Mouse (Mus musculus) layer of hippocampus, adult 2 months (tissue): ENCODE data around the gene Pde7b. TPM values are rescaled to one million over a fixed set of nuclear protein-coding genes. Genes with fewer than 3 reads are reported as not detected.
"Not testable (repeated sequence)": the region's sequence is repeated elsewhere in the genome, so short reads cannot be mapped to it uniquely, and the experiment has no call there.

Experiments
- DNase-seq, 2 experiments: peaks; one replicate each; pipeline ENCODE4 v3.0.0; 2022; ENCODE audit warnings: low spot score in 2 of 2
- H3K27ac ChIP-seq: fragments of 200-600 bp; 2 replicates; pipeline ENCODE4 v1.8.1; 2022
- H3K4me3 ChIP-seq: fragments of 200-600 bp; 2 replicates; pipeline ENCODE4 v1.8.1; 2022; ENCODE audit warnings: mild to moderate bottlenecking
- CTCF ChIP-seq: fragments of 200-600 bp; conservative IDR thresholded peaks from 2 replicates; pipeline ENCODE4 v1.8.1; 2022; ENCODE audit warnings: antibody characterized with exemption, mild to moderate bottlenecking, moderate library complexity
- total RNA-seq, 2 experiments: library from RNA; stranded (reverse); gene quantifications; 2 replicates each; pipeline ENCODE4 v1.2.3; 2021

Pde7b gene
- total RNA-seq, 2 experiments from 2014 or later, result 27.6 to 27.8 TPM

GRCm38 (mm10) chr10:20548833-20549710, 175.8 kb downstream of the Pde7b start:
- Histone ChIP-seq H3K27ac (peak overlapping the region; percentile 83), H3K4me3 (no peak overlapping the region; the same call in 1 of the 2 replicates)
- TF ChIP-seq CTCF, result no peak
- no peak for DNase-seq

- TF ChIP-seq CTCF, result peak; percentile 71
- H3K4me3 ChIP-seq, result peak overlapping the region; percentile 53
- DNase-seq, result peak; percentile 26 to 36
- H3K27ac ChIP-seq, result peak overlapping the region; percentile 83
Observed at GRCm38 (mm10) chr10:20547951-20548551, 176.8 kb downstream of the Pde7b start.

DNA sequence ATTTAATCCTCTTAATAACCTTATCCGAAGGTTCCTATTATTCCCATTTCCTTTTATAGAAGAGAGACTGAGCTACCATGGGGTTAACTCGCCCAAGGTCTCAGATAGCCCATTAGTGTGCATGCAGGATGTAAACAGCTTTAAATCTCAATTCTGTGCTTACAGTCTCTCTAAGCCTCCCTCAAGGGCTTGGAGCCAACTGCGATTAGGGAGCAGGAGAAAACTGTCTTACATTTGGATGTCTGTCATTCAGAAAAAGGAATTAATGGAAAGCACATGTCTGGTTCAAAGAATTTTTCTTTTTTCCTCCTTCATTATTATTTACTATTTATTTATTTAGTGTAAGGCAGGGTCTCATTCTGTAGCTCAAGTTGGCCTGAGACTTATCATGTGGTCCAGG, 181.8 kb downstream of the Pde7b start:
- no peak for DNase-seq
- TF ChIP-seq CTCF, result no peak
- no peak overlapping the region for H3K4me3 ChIP-seq
- no peak overlapping the region for H3K27ac ChIP-seq

GRCm38 (mm10) chr10:20533811-20534210, 191.1 kb downstream of the Pde7b start:
- DNase-seq, result no peak
- Histone ChIP-seq H3K27ac (no peak overlapping the region), H3K4me3 (no peak overlapping the region)
- no peak for TF ChIP-seq CTCF

DNA sequence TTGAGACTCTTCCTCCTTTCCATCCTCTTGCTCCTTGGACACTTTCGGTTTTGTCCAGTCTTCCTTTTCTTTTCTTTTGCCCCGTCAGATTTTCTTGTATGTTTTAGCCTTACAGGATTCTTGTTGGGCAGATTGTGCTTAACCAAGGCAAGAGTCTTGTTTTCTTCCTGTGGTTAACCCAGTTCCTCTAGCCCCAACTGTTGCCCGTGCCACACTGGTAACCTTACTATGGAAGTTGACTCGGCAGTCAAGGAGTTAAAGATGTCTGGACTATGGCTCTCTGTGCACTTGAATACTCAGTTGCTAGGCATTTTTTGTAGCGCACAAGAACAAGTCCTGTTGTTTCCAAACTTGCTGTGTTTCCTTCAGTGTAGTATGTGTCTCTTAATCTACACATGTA, 193.0 kb downstream of the Pde7b start:
- DNase-seq, result no peak
- Histone ChIP-seq H3K4me3 (no peak overlapping the region), H3K27ac (no peak overlapping the region)
- TF ChIP-seq CTCF, result no peak

GRCm38 (mm10) chr10:20528544-20529411, 196.1 kb downstream of the Pde7b start:
- DNase-seq, result no peak
- no peak for TF ChIP-seq CTCF

DNA sequence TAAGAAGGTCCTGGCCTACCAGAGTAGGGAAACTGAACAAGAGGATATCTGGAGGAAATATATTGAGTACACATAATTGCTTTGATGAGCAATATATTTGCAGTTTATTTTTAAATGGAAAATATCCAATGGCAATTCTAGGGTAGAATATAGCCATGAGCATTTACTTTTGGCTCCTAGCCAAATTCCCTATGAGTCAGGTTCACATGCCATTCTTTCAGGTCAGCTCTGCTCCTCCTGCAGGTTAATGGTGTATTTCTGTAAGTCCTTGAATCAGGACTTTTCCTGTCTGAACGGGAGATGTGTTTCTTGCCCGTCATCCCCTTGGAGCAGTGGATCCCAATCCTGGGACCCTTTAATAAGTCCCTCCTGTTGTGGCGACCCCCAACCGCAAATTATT, 197.1 kb downstream of the Pde7b start:
- Histone ChIP-seq H3K27ac (no peak overlapping the region), H3K4me3 (no peak overlapping the region)
- DNase-seq, result no peak
- TF ChIP-seq CTCF, result no peak

More at GRCm38 (mm10) chr10:20528544-20529411, 196.1 kb downstream of the Pde7b start:
- H3K27ac ChIP-seq, result peak overlapping the region; percentile 36; the same call in 1 of the 2 replicates
- H3K4me3 ChIP-seq, result peak overlapping the region; percentile 45

- no peak overlapping the region for H3K4me3 ChIP-seq
- no peak for TF ChIP-seq CTCF
- no peak for DNase-seq
- H3K27ac ChIP-seq, result no peak overlapping the region
Observed at GRCm38 (mm10) chr10:20518529-20518889, 206.4 kb downstream of the Pde7b start.

DNA sequence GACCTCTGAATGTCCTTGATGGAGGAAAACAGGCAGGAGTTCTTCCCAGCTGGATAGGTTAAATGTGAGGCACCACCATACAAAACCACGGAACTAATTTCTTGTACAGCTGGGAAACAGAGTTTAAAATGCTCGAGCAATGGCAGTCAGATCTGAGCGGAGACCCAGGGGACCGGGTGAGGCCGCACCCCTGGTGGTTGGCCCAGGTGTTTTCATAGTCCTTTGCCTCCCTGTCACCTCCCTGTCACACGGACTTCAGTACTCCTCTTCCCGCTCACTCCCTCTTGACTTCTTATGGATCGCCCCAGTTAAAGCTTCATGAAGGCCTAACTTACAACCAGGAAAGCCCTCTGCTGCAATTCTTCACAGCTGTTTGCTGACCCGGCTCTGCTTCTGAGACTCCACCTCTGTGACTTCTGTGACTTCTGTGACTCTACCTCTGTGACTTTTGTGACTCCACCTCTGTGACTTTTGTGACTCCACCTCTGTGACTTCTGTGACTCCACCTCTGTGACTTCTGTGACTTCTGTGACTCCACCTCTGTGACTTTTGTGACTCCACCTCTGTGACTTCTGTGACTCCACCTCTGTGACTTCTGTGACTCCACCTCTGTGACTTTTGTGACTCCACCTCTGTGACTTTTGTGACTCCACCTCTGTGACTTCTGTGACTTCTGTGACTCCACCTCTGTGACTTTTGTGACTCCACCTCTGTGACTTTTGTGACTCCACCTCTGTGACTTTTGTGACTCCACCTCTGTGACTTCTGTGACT, 206.9 kb downstream of the Pde7b start:
- not testable (repeated sequence) for H3K27ac ChIP-seq, H3K4me3 ChIP-seq, DNase-seq

GRCm38 (mm10) chr10:20513891-20514290, 211.0 kb downstream of the Pde7b start:
- DNase-seq, result no peak
- Histone ChIP-seq H3K4me3 (no peak overlapping the region), H3K27ac (no peak overlapping the region)
- no peak for TF ChIP-seq CTCF

GRCm38 (mm10) chr10:20513461-20513860, 211.4 kb downstream of the Pde7b start:
- TF ChIP-seq CTCF, result no peak
- Histone ChIP-seq H3K27ac (no peak overlapping the region), H3K4me3 (no peak overlapping the region)
- DNase-seq, result no peak

GRCm38 (mm10) chr10:20509819-20510218, 215.1 kb downstream of the Pde7b start:
- no peak for DNase-seq
- TF ChIP-seq CTCF, result no peak
- Histone ChIP-seq H3K4me3 (no peak overlapping the region), H3K27ac (no peak overlapping the region)
